Mouse (Mus musculus): Measurements from ENCODE around the gene Zfp369.
"Not testable (repeated sequence)": the region's sequence is repeated elsewhere in the genome, so short reads cannot be mapped to it uniquely, and the experiment has no call there.

Zfp369 gene

DNA sequence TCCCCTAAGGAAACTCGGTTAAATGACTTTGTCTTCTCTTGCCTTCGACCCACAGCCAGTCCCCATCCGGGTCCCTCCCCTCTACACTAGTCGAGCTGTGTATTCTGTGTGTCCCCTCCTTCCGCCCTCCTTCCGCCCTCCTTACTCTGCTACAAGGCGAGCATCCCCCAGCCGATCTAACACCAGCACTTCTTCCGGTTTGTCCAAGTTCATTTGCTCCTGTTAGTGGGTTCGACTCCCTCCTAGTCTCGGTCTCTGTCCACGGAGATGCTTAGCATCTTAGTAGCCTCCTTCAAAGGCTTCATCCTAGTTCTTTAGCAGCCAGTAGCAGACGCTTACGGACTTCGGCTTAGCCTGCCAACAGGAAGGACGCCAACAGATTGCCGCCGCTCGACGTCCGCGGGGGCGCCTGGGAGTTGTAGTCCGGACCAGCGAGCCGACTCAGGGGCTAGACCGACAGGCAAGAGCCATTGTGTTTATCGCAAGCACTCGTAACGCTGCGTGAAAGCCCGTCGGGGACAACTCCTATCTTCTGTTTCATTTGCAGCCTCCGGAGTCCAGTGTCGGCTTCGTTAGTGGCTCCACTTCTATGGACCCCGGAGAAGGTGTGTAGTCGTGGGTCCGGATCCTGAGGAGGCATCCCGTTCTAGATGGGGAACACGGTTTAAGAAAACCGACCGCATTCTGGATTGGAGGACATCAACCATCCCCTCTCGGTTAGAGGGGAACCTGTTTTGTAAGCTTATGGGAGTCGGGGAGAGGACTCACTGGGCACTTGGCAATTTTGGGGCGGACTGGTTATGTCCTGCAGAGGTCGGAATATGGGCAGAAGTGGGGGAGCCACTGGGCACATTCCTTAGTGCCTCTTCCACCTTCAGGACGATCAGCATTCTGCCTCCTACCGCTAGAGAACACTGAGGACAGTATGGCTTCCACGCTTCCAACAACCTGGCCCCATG, at the start of gene Zfp369:
Gene Zfp369, plus strand, starts transcription at position 432 of the 959 bp plus-strand sequence.
- peak; percentile 80 for DNase-seq (ENCODE audit: low read depth, low spot score)

DNA sequence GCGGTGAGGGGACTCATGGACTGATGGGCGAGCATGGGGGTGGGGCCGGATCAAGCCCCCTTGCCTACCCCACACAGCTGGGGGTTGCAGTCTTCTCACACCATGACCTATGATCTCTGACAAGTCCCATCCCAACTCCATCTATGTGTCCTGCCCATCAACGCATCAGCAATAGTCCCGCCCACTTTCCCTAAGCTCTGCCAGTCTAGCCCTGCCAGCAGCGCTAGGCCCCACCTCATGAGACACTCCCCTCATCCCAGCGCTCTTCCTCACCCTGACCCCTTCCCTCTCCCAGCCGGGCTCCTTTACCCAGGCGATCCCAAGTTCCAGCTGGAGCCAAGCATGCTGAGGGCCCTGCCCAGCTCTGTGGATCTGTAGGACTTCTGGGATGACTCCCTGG, 41.4 kb upstream of the Zfp369 start:
- DNase-seq (ENCODE audit: low read depth, low spot score): no peak

DNA sequence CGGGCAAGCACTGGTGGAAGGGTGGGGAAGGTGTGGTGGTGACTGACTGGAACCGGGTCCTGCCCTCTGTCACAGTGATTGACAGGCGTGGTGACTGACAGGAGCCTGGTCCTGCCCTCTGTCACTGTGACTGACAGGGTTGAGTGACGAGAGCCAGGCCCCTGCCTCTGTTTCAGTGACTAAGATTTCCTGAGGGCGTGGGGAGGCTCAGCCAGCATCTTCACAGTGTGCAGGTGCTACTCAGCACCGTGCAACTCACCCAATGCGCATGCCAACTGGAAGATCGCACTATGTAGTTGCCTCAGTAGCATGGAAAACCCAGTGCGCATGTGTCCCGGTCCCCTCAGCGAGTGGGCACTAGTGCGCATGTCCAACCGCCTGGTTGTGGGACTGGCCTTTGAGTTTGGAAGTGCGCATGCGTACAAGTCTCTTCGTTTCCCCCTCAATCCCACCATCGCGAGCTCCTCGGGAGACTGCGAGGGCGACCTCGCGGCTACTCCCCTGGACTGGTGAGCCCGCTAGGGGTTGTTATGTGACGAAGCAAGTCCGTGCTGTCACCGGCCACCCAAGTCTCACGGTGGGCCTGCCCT, 38.0 kb upstream of the Zfp369 start:
- peak; percentile 97 for DNase-seq (ENCODE audit: low read depth, low spot score)

DNA sequence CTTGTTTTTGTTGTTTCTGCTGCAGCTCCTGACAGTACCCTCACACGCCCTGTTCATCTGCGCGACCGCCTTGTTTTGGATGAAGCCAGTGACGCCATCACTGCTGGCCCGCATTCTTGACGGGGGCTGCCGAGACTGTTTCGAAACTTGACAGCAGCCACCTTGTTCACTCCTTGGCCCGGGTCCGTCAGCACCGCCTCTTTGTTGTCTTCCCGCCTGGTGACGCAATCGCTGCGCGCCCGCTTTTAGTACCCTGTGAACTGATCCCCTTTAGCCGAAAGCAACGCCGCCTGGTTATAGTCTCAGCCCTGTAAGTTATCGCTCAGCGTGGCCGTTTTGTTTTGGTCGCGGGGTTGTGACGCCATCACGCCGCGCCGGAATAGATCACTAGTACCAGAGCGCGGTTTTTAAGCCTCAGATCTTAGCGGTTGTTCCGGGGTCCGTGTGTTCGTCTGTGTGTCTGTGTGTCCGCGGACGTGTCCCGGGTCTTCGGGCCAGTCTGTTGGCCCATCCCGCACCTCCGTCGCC, 37.5 kb upstream of the Zfp369 start:
- peak; percentile 89 for DNase-seq (ENCODE audit: low read depth, low spot score)

DNA sequence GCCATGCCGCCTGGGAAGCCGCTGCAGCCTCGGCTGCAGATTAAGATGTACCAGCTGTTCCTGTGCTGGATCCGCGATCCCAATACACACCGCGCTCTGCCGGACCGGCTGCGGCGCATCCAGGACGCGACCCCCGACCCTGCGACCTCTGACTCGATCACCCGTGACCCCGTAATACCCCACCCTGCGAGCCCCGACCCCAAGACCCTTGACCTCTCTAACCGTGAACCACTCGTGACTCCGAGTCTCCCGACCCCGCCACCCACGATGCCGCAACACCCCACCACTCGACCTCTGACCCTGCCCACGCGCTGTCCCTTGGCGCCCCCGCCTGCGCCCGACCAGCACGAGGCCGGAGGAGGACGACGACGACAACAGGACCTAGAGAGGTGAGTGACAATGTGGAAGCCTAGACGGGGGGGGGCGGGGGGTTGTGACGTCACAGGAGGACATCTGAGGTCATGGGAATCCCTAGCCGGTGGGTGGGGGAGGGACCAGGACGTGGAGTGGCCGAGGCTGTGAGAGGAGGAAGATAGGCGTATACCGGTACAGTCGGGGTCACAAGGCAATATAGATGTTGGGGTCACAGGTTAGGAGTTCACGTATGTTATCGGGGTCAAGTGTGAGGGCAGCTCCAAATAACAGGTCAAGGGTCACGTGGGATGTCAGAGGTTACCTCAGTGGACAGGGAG, 36.8 kb upstream of the Zfp369 start:
- no peak for DNase-seq (ENCODE audit: low read depth, low spot score)

DNA sequence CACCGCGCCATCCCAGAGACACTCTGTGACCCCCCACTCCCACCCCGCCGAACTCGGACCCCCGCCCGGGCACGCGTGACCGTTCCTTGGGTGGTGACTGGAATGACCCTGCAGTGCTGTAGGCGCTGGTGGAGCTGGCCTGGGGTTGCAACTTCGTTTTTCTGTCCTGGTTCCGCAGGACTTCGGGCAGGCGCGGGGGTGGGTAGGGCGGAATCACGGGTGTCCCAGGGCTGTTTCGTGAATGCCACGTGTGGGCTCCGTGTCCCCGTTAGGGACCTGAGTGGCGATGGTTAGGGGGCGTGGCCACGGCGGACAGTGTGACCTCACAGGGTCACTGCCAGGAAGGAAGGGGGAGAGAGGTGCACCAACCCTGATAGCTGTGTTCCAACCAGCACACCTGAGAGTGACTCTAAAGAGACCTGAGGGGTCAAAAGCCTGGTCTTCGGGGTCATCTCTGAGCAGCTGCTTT, 36.3 kb upstream of the Zfp369 start:
- no peak for DNase-seq (ENCODE audit: low read depth, low spot score)

DNA sequence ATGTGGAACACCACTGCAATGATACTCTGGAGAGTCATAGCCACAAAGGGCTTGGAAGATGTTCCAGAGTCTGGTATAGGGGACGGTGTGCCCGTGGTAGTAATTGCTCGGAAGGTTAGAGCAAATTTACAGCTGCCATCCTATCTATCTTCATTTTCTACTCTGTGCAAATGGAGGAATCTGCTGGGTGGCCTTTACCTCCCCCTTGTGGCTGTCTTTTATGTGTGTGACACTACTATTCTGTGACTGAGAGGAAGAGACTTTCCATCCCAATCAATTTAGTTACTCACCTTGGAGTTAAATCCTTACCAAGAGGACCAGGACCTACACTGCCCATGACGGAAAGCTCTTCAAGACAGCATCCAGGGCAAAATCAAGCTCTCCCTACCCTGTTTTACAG, 35.3 kb upstream of the Zfp369 start:
- DNase-seq (ENCODE audit: low read depth, low spot score): no peak

DNA sequence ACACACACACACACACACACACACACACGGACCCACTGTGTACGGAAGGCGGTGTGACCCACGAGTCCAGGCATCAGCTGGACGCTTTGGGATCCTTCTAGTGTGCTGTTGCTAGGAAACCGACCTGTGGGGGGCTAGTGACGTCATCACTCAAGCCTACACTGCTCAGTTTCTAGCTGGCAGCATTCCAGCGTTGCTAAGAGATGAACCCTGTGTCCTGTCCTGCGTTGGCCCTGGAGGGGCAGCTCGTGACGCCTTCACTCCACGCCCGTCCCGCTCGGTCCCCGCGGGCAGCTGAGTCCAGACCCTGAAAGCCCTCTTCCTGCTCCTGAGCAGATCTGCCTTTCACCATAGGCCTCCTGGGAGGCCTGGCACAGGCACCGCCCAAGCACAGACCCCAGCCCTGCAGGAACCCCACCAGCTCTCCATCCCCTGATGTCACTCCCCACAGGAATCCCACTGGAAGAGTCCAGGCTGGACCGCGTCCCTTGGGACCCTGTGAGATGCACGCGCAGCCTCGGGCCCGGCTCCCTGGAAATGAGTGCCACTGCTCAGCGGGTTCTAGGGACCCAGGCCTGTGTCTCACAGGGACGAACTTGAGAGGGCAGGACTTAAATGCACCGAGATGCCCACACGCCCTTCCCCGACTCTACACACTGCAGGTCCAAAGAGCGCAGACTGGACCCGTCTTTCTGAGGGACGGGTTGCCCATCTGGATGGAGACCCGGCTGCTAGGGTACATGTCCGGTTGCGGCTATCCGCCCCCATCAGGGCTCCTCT, 20.2 kb upstream of the Zfp369 start:
- peak; percentile 38 for DNase-seq (ENCODE audit: low read depth, low spot score)

DNA sequence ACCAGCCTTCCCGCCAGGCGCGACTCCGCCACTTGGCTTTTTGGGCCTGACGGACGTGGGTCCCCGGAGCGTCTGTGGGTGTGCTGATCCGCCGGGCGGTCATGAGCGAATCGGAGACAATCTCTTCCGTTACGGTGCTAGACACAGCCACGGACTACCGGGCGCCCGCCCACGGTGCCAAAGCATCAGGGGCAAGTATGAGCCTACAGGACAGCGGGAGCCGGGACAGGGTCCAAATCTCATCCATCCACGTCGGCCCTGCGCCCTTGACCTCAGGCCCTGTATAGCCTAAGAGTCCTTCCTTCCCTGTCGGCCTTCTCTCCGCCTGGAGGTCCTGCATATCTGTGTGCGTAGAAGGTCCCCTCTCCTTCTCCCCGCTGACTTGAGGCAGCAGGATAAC, 19.4 kb upstream of the Zfp369 start, which contains the start of gene Gm10775:
Gene Gm10775, plus strand, starts transcription at position 301 of the 400 bp plus-strand sequence.
- DNase-seq (ENCODE audit: low read depth, low spot score): no peak

DNA sequence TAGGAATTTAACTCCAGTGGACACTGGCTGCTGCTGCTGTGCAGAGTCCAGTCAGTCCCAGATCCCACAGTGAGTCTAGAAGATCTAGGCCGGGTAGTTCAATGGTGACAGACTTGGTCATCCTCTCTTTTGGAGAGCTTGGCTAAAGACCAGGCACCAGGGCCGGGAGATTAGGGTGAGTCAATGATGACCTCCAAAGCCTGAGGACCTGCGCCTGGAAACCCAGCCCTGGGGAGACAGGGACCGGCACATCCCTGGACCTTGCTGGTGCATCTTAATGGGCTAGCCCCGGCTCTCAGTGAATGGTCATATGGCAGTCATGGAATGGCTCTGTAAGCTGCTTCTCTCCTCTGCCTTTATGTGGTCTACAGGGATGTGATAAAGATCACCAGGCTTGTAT, 16.5 kb upstream of the Zfp369 start:
- no peak for DNase-seq (ENCODE audit: low read depth, low spot score)

DNA sequence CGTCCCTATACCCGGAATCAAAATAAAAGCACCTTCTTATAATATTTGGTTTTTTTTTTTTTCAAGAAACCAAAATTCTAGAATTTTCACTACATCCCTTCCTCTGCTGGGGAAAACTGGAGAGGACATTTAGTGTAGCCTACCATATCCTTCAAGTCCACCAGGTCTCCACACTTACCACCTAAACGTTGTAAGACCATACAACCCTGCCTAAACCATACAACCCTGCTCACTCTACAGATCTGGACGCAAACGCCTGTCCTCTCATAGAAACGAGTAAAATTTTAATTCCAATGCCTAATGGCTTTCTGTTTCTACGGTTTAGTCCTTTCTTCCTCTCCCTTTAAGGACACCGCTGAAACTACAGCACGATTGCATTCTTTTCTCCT, 626 bp upstream of the Zfp369 start:
- no peak for DNase-seq (ENCODE audit: low read depth, low spot score)

DNA sequence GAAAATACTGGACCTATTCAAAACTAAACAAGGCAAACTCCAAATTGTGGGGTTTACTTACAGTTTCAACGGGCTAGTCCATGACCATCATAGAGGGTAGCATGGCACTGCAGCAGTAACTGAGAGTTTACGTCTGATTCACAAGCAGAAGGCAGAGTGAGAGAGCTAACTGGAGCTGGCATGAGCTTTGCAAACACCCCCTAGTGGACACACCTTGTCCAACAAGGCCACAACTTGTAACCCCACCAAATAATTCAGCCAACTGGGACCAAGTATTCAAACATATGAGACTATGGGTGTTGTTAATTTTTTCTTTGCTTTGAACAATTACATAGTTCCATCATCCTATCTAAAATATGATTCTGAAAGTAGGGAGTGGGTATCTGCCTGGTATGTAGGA, 8.2 kb downstream of the Zfp369 start:
- DNase-seq (ENCODE audit: low read depth, low spot score): no peak

DNA sequence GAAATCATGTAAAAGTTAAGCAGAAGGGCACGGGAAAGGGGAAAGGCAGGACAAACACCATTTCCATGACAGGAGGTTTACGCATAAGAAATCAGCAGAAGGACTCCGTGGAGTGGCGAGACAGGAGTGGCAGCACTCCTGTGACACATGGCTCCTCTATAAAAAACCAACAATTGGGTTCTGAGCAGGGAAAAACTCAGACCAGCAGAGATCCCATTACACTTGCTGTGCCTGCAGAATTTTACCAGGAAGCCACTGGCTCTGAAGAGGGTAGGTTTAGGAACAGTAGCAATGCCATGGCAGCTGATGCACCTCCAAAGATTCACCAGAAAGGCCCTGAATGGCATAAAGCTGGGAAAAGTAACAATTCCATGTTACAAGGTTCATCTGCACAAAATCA, 17.7 kb downstream of the Zfp369 start:
- no peak for DNase-seq (ENCODE audit: low read depth, low spot score)

DNA sequence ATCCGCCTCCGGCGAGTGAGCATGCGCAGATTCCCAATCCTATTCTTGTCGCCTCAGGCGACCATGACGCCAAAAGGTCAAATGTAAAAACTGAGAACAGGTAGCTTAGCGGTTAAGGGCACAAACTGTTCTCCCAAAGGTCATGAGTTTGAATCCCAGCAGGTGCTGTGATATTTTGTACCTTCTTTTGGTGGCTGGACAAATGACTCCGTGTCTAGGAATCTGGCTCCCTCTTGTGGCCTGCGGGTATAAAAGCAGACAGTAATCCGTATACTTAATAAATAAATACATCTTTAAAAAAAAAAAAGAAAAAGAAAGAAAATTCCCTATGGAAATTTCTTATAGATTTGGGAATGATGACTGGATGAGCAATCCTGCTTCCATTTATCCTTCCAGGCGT, 32.2 kb downstream of the Zfp369 start:
- DNase-seq (ENCODE audit: low read depth, low spot score): peak; percentile 43

DNA sequence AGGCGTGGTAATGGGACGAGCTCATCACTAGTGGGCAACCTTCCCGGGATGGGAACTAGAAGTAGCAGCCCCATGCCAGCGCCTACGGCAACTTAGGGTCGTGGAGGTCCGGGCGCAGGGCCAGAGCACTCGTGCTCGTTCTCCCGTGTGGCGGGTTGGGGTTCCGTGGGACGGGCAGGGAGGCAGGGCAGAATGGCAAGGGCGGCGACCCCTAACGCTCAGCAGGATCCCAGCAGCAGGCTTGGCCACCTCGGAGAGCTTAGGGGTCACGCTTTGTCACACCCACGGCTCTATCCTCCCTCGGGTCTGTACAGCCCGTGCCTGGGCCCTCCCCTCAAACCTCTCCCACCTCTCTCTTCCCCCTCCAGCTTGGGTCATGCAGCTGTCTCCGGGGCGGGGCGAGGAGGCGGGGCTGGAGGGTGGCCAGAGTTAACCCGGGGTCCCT, 32.7 kb downstream of the Zfp369 start:
- DNase-seq (ENCODE audit: low read depth, low spot score): no peak

DNA sequence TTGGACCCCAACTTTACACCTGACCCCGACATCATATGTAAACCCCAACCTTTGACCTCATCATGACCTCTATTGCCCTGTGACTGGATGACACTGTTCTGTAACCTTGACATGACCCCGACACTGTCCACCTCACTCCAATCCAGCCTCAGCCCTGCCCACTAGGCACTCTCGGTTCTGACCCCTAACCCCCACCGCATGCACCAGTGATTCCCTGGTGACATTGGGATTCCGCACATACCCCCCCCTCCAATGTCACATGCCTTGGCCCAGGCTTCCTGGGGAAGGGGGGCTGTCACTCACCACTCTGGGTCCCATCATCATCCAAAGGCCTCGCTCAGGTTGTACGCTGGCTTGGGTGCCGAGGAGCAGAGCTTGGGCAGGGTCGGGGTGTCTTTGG, 33.2 kb downstream of the Zfp369 start:
- no peak for DNase-seq (ENCODE audit: low read depth, low spot score)

DNA sequence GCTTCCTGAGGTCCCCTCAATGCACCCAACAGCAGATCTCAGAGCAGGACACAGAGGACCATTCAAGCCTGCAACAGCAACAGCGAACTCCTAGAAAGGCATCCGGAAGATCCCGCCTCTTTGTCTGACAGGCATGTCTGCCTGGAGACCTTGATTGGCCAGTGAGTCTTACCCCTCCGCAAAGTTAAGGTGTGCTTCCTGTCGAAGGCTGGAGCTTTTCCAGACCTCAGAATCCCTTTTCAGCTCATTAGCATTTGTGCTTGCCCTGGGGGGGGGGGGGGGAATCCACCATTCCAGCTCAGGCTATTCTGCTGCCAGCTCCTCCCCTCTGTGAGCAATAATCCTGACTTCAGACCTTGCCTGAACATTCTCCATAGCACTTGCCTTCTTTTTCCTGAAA, 69.9 kb downstream of the Zfp369 start:
- DNase-seq (ENCODE audit: low read depth, low spot score): not testable (repeated sequence)

DNA sequence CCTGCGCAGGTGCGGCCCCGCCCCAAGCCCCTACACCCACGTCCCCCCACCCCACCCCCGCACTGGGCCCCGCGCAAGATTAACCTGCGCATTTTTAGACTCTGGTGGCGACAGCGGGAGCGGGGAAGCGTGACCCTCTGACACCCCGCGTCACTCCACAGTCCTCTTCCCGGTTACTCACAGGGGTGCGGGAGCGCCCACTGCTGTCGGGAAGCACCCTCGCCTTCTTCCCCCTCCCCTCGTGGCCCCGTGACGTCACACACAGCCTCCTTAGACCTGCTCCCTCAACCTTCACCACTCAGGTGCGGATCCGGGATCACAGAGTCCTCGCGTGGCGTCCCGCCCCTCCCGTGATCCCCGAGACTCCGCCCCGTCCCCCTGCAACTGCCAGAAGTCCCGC, 73.2 kb downstream of the Zfp369 start:
- DNase-seq (ENCODE audit: low read depth, low spot score): not testable (repeated sequence)
